Mouse (Mus musculus) megakaryocyte, embryonic 14.5 days (primary cell): ENCODE results near the gene Rtn1.

Experiments
- FLI1 ChIP-seq: IDR thresholded peaks from 2 replicates; pipeline ENCODE4 v1.6.1; 2012; ENCODE audit warnings: low read length, inconsistent platforms, mixed read lengths
- GATA1 ChIP-seq: IDR thresholded peaks from 3 replicates; pipeline ENCODE4 v1.6.1; 2012; ENCODE audit warnings: mixed read lengths, low read length, inconsistent platforms, borderline replicate concordance

DNA sequence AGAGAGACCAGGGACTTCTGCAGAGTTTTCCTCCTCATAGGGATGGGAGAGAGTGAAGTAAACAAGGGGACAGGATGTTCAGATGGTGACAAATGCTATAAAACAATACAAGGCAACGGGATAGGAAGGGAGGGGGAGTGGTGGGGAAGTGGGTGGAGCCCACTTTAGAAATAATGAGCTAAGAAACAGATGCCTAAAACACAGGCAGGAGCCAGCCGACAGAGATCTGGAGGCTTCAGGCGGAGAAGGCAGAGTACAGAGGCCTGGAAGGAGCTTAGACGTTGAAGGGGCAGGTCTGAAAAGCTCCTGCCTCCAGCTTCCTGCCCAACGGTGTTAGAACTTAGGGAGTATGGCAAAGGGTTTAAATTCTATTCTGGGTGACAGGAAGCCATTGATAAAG is 195.3 kb downstream of the Rtn1 start:
- no peak for TF ChIP-seq GATA1
- TF ChIP-seq FLI1, result no peak
